Mouse (Mus musculus) retina, adult 2 months (tissue): ENCODE measurements around the gene Stk39.
A peak's percentile ranks its signal among the peaks of the same experiment; 100 is the strongest.

Source experiments
- DNase-seq: peaks from one replicate; pipeline ENCODE4 v3.0.0-alpha.2; 2012; ENCODE audit warnings: low read depth, low spot score

The Stk39 gene

GRCm38 (mm10) chr2:68471759-68472550 is at the start of gene Stk39:
Gene Stk39 (minus strand): TSS chr2:68472268.
- peak; percentile 52 for DNase-seq

DNA sequence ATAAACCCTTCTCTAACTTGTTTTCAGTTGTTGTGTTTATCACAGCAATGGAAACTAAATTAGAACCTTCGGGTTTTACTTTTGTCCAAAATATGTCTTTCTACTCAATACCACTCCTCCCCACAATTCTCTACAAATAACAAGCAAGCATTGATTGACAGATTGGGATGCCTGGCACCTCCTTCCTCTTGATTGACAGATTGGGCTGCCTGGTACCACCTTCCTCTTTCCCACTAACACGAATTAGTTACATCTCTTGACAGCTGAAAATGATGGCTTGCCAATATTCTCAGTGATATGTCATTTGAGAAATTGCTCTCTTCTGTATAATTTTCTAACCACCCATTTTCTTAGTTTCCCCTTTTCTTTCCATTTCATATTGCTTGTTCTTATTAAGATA is 43.3 kb upstream of the Stk39 start:
- no peak for DNase-seq

DNA sequence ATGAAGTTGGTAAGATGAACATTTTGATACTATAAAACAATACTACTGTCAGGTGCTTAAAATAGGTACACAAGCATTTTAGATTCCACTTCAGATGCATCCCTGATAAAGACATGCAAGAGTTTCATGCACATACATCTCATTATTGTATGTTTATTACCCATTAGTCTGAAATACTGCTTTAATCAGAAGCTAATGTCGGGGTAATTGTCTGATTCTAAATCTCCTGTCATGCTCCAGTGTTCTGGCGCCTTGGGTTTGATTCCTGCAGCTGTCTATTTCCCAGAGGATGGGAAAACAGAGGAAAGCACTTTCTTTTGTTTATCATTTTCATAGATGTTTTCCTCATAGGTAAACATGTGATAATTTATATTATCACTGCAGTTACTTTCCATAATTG is 31.1 kb upstream of the Stk39 start:
- no peak for DNase-seq

GRCm38 (mm10) chr2:68502734-68503133 is 30.7 kb upstream of the Stk39 start:
- DNase-seq, result no peak

- no peak for DNase-seq
Measured at GRCm38 (mm10) chr2:68502236-68502635, 30.2 kb upstream of the Stk39 start.

GRCm38 (mm10) chr2:68486275-68486674 is 14.2 kb upstream of the Stk39 start:
- DNase-seq, result no peak

DNA sequence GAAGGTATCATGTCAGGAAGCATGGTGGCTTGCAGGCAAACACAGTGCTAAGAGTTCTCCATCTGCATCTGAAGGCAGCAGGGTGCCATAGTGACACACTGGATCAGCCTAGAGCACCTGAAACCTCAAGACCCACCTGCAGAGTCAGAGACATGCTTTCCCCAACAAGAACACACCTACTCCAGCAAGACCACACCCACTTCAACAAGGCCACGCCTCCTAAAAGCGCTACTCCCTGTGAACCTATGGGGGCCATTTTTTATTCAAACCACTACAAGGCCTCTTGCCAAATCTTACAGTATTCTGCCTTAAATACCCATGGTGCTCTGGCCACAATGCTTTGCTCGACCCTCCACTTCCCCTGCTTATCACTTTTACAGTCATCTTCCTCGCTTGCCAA is 13.1 kb upstream of the Stk39 start:
- no peak for DNase-seq

GRCm38 (mm10) chr2:68482896-68483295 is 10.8 kb upstream of the Stk39 start:
- DNase-seq, result no peak

DNA sequence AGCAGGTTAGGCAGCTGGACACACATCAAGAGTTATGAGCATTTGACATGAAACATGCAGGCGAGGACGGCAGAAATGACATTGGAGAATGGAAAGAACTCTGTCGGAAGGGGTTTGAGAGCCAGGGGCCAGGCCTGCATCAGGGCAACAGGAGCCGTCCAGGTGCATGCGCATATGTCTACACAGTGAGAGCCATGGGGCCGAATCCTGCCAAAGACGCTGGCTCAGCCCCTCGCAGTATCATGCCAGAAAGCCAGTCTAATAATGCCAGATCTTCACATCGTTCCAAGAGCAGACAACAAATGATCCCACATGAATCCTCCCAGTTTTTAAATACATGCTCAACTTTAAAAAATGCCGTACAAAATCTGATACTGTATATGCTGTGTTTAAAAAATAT is 7.8 kb upstream of the Stk39 start:
- DNase-seq, result no peak

DNA sequence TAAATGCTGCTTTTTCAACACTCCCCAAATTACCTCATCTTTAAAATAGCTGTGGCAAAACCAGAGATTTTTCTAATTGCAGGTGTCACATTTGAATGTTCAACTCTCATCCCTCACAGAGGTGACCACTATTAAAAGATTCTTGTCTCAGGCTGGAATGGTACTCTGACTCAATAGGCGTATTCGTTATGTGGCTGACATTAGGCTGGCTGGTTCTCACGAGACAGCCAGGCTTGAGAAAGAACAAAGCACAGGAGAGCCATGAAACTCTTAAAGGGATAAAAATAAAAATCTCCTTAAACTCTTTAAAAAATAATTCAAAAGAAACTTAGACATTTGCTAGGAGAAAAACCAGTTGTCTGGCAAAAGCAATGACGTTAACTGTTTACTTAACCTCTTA is 853 bp upstream of the Stk39 start:
- no peak for DNase-seq

GRCm38 (mm10) chr2:68472551-68472910 is 463 bp upstream of the Stk39 start:
- DNase-seq, result no peak

DNA sequence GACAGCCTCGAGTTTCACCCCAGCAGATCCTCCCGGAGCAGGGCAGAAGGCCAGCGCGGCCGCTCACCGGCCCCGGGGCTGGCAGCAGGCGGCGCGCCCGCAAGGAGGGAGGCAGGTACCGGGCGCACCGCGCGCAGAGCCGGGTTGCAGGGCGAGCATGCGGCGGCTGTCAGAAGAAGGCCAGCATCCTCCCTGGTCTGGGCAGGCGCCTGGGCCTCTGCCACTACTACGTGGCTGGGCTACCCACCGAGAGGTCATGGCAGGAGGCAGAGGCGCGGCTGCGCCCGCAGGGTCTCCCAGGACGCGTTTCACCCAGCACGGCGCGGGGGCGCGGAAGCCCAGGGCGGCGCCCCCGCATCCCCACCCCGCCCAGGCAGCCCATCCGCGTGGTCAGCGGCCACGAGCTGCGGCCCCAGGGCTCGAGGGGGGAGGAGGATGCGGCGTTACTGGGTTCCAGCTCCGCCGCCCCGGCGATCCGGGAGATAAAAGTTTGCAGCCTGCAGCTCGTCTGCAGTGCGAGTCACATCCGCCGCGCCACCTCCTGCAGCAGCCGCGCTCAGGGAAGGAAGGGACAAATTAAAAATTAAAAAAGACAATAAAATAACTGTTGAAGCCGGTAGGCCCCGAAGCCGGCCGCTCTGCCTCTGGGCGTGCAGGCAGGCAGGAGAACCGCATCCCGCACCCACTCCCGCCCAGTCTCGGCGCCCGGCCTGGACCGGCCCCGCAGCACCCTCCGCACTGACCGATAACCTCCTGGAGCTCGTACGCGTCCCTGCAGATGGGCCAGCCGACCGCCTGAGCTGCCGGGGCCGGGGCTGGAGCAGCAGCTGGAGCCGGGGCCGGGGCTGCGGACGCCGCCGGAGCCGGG is 943 bp downstream of the Stk39 start:
- peak; percentile 13 for DNase-seq

DNA sequence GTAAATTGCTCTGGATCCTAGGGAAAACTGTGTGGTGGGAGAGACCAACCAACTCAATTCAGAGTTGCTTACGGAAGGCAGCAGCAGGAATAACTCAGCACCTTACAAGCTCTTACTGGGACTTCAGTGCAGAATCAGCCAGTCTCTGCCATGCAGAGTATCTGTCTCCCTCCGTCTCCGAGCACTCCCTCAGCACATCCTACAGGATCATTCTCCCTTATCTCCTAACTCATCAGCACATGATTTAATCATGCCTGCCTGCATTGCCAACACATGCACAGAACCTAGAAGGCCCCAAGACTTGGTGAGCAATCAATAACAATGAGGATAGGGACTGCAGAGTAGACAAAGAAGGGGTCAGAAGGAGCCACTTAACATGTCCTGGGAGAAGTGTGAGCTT is 2.6 kb downstream of the Stk39 start:
- DNase-seq, result no peak

GRCm38 (mm10) chr2:68468698-68469097 is 3.4 kb downstream of the Stk39 start:
- DNase-seq, result peak; percentile 56

- DNase-seq, result peak; percentile 61
Measured at GRCm38 (mm10) chr2:68468259-68468658, 3.8 kb downstream of the Stk39 start.

- DNase-seq, result no peak
Measured at GRCm38 (mm10) chr2:68467085-68467978, 4.7 kb downstream of the Stk39 start.

DNA sequence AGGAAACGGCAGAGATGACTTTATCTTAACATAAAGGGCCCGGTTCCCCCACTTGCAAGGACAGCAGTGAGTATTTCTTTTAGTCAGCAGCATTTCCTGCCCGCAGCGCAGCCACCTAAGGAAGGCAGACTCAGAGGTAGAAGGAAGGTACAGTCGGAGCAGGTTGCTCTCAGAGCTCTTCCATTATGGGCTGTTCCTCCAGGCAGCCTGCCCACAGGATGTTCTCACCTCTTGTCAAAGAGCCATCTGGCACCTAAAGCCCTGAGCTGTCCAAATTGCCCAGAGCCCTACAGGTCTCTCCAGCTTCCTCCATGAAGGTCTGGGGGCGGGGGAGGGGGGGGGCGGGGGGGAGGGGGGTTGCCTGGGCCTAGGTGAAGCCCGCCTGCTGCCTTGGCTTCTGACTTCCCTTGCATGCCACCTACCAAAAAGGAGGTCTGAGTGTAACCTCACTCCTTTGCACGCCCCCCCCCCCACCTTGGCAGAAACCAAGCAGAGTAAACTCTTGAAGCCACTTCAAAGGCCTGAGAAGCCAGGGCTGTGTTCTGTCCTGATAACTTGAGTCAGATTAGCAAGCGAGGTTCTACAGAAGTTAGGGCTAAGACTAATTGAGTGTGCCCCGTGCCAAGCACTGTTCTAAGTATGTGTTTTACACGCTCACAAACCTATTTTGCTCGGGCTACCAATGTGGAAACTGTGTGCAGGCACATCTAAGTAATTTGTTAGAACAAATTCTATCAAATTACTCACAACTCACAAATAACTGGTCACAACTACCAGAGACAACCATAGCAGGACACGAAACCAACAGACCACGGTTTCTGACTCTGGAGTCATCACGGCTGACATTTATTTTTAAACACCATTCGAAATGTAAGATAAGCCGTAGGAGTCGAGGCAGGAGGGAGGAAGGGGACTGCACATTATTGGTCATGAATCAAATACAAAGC is 5.7 kb downstream of the Stk39 start:
- no peak for DNase-seq

DNA sequence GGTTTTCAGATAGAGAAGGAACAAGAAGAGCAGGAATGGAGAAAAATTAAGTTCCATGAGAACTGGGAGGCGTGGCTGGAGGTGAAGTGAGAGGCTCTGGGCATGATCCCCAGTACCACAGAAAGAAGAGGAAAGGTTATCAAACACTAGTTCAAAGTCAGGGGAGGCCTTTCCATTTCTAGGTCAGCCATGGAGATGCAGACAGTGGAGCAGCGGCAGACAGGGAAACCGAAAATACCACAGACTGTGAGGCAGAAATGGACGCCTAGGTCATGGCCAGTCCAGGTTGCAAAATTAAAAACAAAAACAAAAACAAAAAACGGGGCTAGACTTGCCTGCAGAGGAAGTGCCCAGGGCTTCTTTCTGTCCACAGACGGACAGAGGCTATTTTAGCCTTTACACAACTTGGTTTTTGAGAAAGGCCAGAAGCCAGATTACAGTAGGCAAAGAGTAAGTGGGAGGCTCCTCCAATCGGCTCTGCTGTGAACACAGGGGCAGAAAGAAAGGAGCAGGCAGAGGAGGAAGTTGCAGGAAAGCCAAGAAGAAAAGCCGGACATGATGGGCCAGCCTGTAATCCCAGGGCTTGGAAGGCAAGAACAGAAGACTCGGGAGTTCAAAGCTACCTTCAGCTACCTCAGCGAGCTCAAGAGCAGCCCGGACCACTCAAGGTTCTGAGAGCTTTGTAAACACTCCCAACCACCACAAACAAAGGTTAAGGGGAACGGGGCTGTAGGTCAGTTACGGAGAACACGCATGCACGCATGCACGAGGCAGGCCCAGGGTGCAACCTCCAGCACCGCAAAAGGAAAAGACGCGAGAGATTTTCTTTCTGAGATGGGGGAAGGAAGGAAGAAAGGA is 6.6 kb downstream of the Stk39 start:
- no peak for DNase-seq

GRCm38 (mm10) chr2:68464456-68464855 is 7.6 kb downstream of the Stk39 start:
- DNase-seq, result no peak

DNA sequence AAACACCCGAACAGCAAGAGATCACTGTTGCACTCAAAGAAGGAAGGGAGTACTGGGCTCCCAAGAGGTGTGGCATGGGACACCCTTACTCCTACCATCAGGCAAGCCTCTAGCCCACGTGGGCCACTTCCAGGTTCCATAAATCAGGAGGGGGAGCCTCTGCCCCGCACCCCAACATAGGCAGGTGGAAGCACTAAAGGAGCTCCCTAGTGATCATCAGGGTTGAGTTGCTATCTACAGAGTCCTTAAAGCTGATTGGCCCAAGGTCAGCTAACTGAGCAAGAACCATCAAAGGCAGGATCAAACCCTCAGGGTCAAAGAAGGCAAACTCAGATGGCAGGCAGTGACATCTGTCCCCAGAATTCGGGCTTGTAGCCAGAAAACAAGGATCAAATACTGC is 8.3 kb downstream of the Stk39 start:
- DNase-seq, result no peak
